Mouse (Mus musculus) lung, adult 2 months (tissue): ENCODE data around the gene Slc38a6.

ENCODE experiments used
- CTCF ChIP-seq: fragments of 200-500 bp; IDR thresholded peaks from 2 replicates; pipeline ENCODE4 v1.5.1; 2011; ENCODE audit warnings: mild to moderate bottlenecking, low read length, control low read depth; ENCODE audit not compliant: insufficient read depth
- POLR2A ChIP-seq: fragments of 200-500 bp; IDR thresholded peaks from 2 replicates; pipeline ENCODE4 v1.6.1; 2011; ENCODE audit warnings: low read depth, mild to moderate bottlenecking, control low read depth, low read length, borderline replicate concordance; ENCODE audit errors: extremely low read depth

DNA sequence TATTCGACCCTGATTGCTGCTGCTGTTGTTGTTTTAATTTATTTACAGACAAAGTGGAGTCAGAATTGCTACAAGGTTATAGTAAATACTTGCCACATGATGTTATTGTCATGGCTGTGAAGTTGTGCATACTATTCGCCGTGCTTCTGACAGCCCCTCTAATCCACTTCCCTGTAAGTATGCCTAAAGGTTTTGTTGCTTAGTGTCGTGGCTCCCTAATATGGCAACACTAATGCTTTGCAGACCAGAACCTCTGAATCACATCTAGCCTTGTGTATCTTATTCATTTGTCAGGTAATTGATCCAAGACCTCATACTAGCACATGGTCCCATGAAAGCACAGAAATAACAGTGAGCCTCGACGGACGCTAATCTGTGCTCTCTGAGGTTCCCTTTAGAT, 63.9 kb downstream of the Slc38a6 start:
- TF ChIP-seq CTCF (no peak), POLR2A (no peak)
